Mouse (Mus musculus): Measurements from ENCODE around the gene Stab1.
A peak's percentile ranks its signal among the peaks of the same experiment; 100 is the strongest.

Stab1 gene

DNA sequence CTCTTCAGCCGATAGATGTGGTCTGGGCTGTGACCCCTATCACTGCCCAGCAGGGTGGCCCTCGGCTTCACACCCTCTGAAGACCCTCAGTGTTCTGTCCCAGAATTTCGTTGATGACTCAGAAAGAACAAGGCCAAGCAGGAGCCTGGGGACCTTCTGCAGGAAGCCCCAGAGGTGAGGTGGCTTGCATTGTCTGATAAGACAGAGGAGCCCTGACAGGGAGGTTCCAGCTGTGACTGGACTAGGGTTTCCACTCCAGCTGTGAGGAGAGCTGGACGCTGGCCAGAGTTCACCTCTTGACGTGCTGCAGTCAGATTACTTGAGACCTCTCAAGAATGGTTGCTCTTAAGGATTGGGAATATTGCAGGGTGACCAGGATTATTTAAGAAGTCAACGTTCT lies 36.4 kb downstream of the Stab1 start:
- no peak for DNase-seq (ENCODE audit: low read depth, low spot score)

DNA sequence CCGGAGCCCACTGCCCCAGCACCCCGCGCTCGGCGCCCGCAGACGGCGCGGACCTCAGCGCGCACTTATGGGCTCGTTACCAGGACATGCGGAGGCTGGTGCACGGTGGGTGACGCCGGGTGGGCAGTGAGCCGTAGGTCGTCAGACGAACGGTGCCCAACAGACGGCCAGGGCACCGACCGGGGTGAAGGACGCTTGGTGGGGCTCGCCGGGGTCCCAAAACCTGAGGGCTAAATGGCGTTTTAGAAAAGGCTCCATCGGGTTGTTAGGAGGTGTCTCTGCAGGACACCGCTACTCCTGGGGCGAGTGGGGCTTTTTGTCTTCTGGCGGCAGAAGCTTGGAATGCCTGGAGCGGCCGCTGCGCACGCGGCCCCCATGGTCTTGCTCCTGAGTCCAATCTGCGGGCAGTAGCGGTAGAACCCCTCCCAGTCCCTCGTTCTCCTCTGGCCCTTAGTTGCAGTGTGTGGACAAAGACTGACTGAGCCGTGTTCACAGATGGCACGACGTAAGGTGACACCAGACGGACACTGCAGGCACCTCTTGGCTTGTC lies 37.1 kb downstream of the Stab1 start:
- no peak for DNase-seq (ENCODE audit: low read depth, low spot score)

DNA sequence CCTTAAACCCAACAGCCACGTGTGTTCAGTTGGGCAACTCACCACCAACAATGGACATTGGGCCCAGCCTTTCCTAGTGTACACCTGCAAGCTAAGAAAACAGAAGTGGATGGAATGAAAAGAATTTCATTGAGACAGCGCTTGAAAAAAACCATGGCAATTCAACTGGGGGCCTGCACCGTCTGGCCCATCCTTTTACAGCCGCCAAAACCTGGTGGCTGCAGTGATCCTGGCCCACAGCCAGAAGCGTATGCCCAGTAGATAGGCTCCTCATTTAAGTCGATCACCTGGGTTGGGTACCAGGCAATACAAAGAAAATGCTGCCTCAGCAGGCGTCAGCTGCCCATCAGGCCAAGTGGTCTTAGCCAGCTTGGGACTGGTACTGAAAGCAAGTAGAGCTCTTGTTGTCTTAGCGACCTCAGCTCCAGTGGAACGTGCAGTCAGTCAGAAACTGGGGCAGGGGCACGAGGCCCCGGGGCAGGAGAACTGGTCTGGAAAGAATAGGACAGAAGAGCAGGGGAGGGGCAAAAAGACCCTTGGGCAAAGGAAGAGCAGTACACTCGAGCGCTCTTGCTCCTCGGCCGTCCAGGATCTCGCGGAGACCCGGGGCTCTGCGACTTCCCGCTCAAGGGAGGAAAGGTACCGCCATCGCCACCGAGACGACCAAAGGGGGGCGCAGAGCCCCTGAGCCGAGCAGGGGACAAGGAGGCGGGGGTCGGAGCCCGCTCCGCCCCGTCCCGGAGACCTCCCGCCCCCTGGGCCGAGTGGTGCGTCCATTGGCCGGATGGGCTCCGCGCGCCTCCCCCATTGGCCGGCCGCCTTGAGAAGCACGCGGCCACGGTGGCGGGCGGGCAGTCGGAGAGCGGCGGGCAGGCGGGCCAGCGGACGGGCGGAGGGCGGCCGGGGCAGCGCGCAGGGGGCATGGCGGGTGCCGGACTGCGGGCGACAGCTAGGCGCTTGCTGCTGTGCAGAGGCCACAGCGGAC lies 37.9 kb downstream of the Stab1 start, which contains the start of gene Nt5dc2:
TSS of gene Nt5dc2 (plus strand) at position 818 of the 985 bp plus-strand sequence.
- DNase-seq (ENCODE audit: low read depth, low spot score): no peak

DNA sequence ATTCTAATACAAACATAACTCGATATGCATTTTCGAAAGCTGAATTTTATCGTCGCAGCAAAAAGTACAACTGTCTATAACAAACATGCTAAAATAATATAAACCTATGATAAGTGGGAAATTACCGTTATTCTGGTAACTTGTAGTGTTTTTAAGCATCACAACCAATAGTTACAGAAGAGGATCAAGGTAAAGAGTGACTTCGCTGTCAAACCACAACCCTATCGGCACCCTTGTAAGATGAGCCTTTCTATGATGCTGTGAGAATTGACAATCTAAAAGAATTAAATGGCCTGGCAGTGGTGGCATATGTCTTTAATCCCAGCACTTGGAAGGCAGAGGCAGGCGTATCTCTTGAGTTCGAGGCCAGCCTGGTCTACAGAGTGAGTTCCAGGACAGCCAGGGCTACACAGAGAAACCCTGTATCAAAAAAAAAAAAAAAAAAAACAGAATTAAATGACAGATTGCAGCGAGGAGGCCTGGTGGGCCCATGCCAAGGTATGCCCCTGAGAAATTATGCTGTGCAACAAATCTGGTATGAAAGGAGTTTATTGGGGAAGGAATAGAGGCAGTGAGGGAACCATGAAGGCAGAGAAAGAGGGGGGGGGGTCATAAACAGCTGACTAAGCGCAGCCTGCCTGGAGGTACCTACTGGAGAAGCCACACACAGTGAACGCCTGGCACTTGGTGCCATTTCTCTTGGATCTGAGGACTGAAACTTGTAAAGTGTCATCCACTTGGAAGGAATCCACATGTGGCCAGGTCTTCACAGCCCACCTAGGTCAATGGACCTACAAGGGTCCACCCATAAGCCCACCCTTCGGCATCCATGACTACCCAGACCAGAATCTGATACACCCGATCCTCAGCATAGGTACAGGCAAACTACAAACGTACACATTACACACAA lies 38.9 kb downstream of the Stab1 start:
- no peak for DNase-seq (ENCODE audit: low read depth, low spot score)

DNA sequence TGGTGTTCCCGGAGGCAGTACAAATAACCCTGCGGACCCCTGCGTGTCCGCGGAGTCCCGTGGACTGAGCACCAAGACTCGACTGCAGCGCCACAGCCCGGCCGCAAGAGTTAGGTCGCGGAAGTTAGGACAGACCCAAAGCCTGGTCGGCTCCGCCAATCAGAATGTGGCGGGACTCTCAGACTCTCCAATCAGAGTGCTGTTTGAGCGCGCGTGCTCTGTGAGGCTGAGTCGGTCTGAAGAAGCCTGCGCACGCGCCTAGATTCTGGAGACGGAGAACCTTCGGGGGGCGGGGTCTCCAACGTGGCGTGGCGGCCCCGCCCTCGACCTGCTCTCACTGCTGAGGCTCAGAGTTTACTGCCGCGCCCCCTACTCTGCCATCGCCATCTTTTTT lies 39.6 kb downstream of the Stab1 start, which contains the start of gene Smim4:
TSS of gene Smim4 (minus strand) at position 131 of the 394 bp plus-strand sequence.
- peak; percentile 96 for DNase-seq (ENCODE audit: low read depth, low spot score)

DNA sequence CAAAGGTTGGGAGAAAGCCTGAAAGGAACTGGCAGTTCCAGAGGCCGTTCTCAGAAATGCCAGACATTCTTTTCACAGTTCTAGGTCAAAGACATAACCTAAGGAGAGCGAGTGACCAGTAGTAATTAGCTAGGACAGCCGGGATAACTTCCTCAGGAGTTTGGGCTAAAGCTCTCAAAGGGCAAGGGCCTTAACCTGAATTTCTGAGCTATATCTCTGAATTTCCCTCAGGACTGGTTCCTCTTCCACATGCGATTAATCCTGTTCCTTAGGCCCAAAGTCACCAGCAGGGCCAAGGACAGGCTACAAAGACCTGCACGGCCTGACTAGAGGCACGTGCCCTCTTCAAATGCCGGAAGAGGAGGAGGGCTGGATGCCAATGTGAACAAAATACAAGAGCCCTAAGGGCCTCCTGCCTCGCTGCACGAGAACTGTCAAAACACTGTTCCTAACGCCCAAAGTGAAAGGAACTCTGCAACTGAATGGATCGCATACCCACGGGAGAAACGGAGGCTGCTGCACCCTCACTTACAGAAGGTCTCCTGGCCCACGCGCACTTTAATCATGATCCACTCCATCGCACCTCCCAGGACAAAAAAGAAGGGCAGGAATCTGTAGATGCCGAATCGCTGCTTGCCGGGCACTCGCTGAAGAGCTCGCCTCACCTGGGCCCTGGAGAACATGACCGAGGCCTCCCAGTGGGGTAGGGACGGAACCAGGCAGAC lies 40.2 kb downstream of the Stab1 start:
- no peak for DNase-seq (ENCODE audit: low read depth, low spot score)

DNA sequence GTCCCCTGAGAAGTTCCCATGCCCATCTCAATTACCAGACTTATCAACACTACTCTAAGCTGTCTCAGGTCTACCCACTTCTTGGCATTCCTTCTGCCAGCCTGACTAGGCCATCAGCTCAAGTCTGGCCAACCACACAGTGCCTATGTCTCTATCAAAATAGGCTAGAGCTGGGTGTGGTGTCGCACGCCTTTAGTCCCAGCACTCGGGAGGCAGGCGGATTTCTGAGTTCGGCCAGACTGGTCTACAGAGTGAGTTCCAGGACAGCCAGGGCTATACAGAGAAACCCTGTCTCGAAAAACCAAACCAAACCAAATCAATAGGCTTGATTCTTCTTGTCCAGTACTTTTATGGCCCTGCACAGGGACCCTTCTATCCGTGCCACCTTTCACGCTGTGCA lies 41.6 kb downstream of the Stab1 start:
- DNase-seq (ENCODE audit: low read depth, low spot score): no peak

DNA sequence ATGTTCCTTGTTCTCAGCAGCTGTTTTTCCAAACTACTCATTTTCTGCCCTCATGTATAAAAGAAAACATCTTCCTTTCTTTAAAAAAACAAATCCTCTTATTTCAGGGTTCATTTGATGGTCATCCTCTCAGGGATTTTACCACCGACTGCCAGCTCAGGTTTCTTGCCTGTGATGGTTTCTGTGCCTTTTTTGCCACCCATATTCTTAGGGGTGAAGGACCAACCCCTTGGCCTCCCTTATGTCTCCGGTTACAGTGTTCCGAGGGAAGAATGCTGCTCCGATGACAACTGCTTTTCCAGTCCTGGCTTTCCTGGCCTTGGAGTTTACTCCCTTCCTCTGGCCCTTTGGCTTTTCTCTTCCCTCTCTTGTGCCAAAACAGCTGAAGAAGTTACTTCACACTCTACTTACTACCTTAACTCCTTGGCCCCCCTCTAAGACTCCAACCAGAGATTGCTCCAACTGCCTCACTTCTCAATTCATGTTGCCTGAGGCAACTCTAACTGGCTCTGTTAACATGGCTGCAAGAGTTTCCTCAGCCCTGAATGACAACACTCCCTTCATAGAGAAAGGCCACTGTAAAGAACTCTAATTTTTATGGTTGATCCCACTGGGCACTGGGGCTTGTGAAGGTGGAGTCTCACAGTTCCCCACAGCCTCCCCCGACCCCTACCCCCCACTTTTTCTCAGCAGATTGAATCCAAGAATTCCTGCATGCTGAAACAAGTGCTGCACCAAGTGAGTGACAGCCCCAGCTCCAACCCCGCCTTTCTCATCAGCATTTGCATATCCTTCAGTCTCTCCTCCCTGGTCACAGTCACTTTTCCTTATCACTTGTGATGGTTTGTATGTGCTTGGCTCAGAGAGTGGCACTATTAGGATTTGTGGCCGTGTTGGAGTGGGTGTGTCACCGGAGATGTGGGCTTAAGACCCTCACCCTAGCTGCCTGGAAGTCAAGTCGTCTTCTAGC lies 43.0 kb downstream of the Stab1 start:
- no peak for DNase-seq (ENCODE audit: low read depth, low spot score)

DNA sequence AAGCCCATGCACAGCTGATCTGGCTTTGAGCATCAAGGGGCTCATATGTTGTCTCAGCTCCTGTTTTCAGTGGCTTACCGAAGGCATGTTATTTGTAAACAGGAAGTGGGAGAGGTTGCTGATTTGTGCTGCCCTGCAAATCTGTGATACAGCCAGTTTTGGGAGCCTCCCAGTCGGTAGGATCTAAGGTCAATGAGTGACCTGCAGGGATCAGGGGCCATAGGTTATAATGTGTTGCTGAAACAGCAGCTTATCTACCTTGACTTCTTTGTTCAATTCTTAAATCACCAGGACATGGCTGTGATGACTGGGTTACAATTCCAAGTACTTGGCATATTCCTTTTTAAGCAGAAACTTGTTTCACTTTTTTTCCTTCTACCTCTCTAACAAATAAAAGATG lies 52.9 kb downstream of the Stab1 start:
- no peak for DNase-seq (ENCODE audit: low read depth, low spot score)

DNA sequence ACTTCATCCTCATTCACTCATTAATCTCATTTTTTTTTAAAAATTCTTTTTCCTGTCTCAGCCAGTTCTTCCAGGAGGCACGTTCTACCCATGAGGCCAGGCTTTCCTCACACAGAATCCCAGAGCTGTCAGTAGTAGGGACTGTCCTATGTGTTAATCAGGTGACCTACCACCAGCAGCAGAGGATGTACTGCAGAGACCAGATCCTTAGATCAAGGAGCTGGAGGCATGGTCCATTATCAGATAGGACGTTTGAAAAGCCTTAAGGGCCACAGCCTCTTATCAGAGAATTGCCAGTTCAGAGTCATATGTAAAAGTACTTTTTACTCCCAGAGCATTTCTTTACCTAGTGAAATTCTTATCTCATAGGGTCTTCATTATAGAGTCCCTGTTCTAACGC lies 54.4 kb downstream of the Stab1 start:
- no peak for DNase-seq (ENCODE audit: low read depth, low spot score)

DNA sequence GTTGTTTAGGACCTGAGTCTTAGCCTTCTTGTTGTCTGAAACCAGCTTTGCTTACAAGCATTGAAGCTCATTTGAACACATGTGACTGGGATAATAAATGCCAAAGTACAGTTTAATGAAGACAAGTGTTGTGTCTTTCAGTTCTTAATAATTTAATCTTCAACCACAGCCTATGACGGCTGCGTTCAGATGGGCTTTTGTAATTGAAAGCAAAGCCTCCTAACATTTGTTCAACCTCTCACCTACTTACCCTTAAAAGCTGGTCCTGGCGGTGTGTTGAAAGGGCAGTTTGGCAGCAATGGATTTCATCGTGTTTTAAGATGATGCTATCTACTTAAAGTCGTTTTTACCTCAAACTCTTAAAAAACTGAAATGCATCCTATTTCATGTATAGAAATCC lies 56.3 kb downstream of the Stab1 start:
- DNase-seq (ENCODE audit: low read depth, low spot score): no peak

DNA sequence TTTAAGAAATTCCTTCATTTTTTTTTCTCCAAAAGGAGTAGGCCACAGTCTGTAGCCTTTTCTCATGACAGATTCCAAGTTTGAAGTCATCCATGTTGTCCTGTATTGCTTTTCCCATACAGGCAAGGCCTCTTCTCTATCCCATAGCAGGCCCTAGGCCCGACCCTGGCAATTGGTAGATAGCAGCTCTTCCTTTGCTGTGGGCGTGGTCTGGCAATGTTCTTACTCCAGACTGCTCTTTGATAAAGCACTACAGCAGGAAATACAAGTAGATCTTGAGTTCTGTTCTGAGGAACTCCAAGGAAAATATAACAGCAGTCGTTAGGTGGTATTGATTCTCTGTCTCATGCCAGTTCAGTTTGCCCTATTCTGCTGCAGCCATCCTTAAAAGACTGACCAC lies 57.8 kb downstream of the Stab1 start:
- DNase-seq (ENCODE audit: low read depth, low spot score): no peak

DNA sequence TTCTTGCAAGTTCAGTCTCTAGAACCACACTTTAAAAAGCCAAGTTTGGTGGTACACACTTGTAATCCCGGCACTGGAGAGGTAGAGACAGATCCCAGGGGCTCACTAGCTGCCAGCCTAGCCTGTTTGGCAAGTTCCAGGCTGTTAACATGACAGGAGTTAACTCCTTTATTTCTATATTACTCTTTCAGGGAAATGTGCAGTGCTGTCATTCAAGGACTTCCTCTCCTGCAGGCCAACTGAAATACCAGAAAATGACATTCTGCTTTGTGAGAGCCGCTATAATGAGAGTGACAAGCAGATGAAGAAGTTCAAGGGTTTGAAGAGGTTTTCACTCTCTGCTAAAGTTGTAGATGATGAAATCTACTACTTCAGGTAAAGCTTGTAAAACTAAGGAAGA lies 63.3 kb downstream of the Stab1 start:
- DNase-seq (ENCODE audit: low read depth, low spot score): no peak

DNA sequence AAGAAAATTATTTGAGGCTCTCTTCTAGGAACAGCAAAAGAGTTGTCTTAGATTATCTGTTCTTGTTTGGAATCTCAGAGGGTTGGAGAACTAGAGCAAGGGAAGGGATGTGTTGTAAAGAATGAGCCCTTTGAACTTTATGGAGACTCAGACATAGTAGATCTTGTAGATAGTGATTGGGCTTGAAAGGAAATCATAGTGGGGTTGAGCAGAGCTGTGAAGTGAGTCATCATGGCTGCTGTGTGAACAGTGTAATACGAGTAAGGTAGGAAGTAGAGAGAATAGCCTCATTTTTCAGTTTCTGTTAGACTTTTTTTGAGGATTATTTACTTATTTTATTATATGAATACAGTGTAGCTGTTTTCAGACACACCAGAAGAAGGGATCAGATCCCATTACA lies 78.5 kb downstream of the Stab1 start:
- DNase-seq (ENCODE audit: low read depth, low spot score): no peak

Measured in c-Kit-negative CD71-positive TER-119-positive erythroid progenitor cells, embryonic 14.5 days (primary cell).